Mouse (Mus musculus) kidney, postnatal 0 days (tissue): ENCODE measurements around the gene Lgr6. TPM values are rescaled to one million over a fixed set of nuclear protein-coding genes. Genes with fewer than 3 reads are reported as not detected.
"Not testable (repeated sequence)": the region's sequence is repeated elsewhere in the genome, so short reads cannot be mapped to it uniquely, and the experiment has no call there.

Source experiments
- ATAC-seq: fragments of 200-750 bp; cut with Nextera tagmentation; replicated peaks from 2 replicates; pipeline ENCODE4 v1.8.0; 2017; ENCODE audit warnings: low read depth, moderate number of reproducible peaks, moderate TSS enrichment, moderate library complexity; ENCODE audit not compliant: low FRiP score
- DNase-seq: peaks from one replicate; pipeline ENCODE4 v3.0.0-alpha.2; 2016; ENCODE audit warnings: low spot score
- H3K27ac ChIP-seq: fragments of 300-500 bp; sonication (generic); 2 replicates; pipeline ENCODE4 v1.5.1; 2014; ENCODE audit warnings: mild to moderate bottlenecking
- H3K27me3 ChIP-seq: fragments of 300-500 bp; sonication (generic); 2 replicates; pipeline ENCODE4 v1.6.1; 2014; ENCODE audit warnings: low read length, mixed read lengths; ENCODE audit not compliant: insufficient read depth
- H3K36me3 ChIP-seq: fragments of 300-500 bp; sonication (generic); 2 replicates; pipeline ENCODE4 v1.6.1; 2014; ENCODE audit warnings: low read length, mixed read lengths; ENCODE audit not compliant: insufficient read depth
- H3K4me1 ChIP-seq: fragments of 300-500 bp; sonication (generic); replicated peaks from 2 replicates; pipeline ENCODE4 v1.6.1; 2014; ENCODE audit warnings: antibody characterized with exemption, low read length, mixed read lengths; ENCODE audit not compliant: insufficient read depth
- H3K4me2 ChIP-seq: fragments of 300-500 bp; sonication (generic); 2 replicates; pipeline ENCODE4 v1.6.1; 2014; ENCODE audit warnings: mild to moderate bottlenecking, low read length, moderate library complexity, mixed read lengths
- H3K4me3 ChIP-seq: fragments of 300-500 bp; sonication (generic); replicated peaks from 2 replicates; pipeline ENCODE4 v1.5.1; 2014; ENCODE audit warnings: low read depth, low read length
- H3K9ac ChIP-seq: fragments of 300-500 bp; sonication (generic); 2 replicates; pipeline ENCODE4 v1.6.1; 2014; ENCODE audit warnings: low read depth, low read length
- H3K9me3 ChIP-seq: fragments of 300-500 bp; sonication (generic); replicated peaks from 2 replicates; pipeline ENCODE4 v1.6.1; 2016; ENCODE audit warnings: low read length, inconsistent platforms, mixed read lengths
- CTCF ChIP-seq: IDR thresholded peaks from 2 replicates; pipeline ENCODE4 v1.5.1; 2016; ENCODE audit warnings: antibody characterized with exemption, low read depth, mild to moderate bottlenecking, moderate library complexity
- WGBS: fragments of 180-500 bp; shearing (Covaris S2); extraction: QIAGEN DNeasy Blood & Tissue Kit; methylation state at CpG from one replicate; pipeline ENCODE4 v1.1.7; 2014; 5-methylcytosine and 5-hydroxymethylcytosine counted together
- polyA plus RNA-seq: library from polyadenylated mRNA; unstranded; fragments of >200 nt; fragmentation: Nextera tagmentation; extraction: Ambion mirVana; gene quantifications from 2 replicates; pipeline ENCODE4 v1.2.1, GENCODE M21; 2015

The Lgr6 gene
- polyA plus RNA-seq, 1 experiment from 2014 or later, result 0.83 TPM

DNA sequence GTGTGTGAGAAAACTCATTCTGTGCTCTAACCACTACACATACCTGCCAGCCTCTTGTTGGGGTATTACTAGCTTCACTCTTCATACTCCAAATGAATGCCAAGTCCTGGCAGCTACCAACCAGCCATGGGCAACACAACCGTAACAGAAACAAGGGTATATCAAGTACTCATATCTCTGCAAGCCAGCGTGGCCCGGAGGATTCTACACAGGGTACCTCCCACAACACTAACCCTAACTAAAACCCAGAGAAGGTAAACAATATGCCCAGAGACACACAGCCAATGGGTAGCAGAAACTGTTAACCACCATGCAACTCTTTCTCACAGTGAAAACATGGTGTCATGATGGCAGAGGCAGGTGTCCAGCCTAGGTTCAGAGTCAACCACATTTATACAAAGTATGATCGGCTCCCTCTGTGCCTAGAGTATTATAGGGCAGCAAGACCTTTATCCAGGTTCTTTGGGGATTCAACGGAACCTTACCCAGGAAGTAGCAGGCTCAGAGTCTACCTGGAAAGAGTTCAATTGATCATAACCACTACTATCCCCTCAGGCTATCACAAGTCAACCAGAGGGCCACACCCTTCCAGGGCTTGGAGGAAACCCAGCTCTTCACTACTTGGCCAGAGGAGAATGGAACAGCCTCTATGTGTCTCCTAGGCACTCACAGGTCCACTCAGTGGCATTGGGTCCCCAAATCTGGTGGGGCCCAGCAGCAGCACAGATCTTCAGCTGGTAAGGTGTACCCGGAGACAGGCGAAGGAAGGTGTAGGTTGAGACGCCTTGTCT is 19.7 kb upstream of the Lgr6 start:
- no peak overlapping the region for H3K9ac ChIP-seq
- no peak overlapping the region for H3K4me2 ChIP-seq
- H3K36me3 ChIP-seq, result no peaks in the 10 kb centered on the region
- ATAC-seq (no peak), DNase-seq (no peak)
- H3K27ac ChIP-seq, result no peak overlapping the region
- 91% methylated on average over 8 of the region's 8 CpGs for WGBS
- H3K4me1 ChIP-seq, result peaks cover 16% of the 10 kb centered on the region; the same call in 1 of the 2 replicates
- no peaks in the 10 kb centered on the region for H3K27me3 ChIP-seq
- TF ChIP-seq CTCF, result no peak
- no peaks in the 10 kb centered on the region for H3K9me3 ChIP-seq
- H3K4me3 ChIP-seq, result no peak overlapping the region

DNA sequence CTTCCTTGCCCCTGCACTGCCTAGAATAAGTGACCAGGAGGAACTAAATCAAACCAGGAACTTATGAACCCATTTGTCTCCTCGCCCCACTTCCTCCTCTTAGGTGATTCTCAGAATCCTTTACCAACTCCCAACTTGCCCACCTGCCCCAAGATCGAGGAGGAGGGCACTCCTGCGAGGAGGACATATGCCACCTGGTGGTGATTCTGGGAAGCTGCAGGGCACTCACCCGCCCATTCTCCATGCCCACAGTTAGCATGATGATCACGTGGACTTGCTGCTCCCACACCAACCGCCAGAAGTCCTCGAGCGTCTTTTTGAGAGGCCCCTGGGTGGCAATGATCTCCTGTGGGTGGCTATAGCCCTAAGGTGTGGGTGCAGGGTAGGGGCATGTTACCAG is 7.6 kb upstream of the Lgr6 start:
- Histone ChIP-seq H3K27ac (no peak overlapping the region), H3K4me1 (peaks cover 3% of the 10 kb centered on the region; the same call in 1 of the 2 replicates), H3K27me3 (no peaks in the 10 kb centered on the region), H3K9ac (no peak overlapping the region), H3K9me3 (no peaks in the 10 kb centered on the region), H3K4me3 (no peak overlapping the region), H3K36me3 (no peaks in the 10 kb centered on the region), H3K4me2 (no peak overlapping the region)
- DNase-seq (peak; percentile 62), ATAC-seq (no peak)
- TF ChIP-seq CTCF, result peak; percentile 89
- WGBS, result 8% methylated on average over 8 of the region's 8 CpGs

DNA sequence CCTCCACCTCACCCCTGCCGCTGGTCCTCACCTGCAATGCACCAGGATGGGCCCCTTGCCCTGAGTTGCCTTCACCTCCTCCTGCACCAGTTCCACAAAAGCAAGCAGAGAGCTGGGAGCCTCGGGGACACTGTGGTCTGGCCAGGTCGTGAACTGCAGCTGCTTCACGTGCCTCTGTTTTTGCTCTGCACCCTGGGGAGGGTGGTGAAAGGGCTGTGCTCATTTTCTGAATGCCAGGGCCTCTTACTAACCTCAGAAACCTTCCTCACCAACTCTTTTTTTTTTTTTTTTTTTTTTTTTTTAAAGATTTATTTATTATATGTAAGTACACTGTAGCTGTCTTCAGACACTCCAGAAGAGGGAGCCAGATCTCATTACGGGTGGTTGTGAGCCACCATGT is 6.2 kb upstream of the Lgr6 start:
- not testable (repeated sequence) for H3K4me1 ChIP-seq, H3K9me3 ChIP-seq, H3K4me3 ChIP-seq, H3K27ac ChIP-seq, H3K36me3 ChIP-seq, H3K4me2 ChIP-seq, ATAC-seq, H3K9ac ChIP-seq, DNase-seq, H3K27me3 ChIP-seq
- WGBS, result 61% methylated on average over 4 of the region's 5 CpGs

DNA sequence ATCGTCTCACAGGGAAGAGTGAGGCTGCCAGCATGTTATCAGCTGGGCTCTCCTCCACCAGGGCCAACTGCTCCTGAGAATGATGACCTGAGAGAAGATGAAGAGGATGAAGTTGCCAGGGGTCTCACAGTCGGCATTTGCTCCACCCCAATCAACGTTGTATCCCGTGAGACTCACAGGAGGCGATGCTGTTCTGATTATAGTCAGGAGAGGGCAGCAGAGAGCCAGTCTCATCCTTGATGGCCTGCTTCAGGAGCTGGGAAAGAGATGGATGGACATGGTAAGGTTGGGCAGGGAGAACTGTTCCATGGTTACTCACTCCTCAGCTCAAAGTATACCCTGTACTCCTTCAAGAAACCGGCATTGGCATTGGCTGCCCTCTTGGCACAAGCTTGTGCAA is 5.0 kb upstream of the Lgr6 start:
- Histone ChIP-seq H3K4me1 (peaks cover 8% of the 10 kb centered on the region; the same call in 1 of the 2 replicates), H3K36me3 (no peaks in the 10 kb centered on the region), H3K4me3 (no peak overlapping the region), H3K9me3 (no peaks in the 10 kb centered on the region), H3K27ac (no peak overlapping the region), H3K9ac (no peak overlapping the region), H3K4me2 (no peak overlapping the region), H3K27me3 (peaks cover 2% of the 10 kb centered on the region; the same call in 1 of the 2 replicates)
- peak; percentile 75 for DNase-seq
- WGBS, result 15% methylated on average over 6 of the region's 6 CpGs
- TF ChIP-seq CTCF, result peak; percentile 94
- no peak for ATAC-seq

DNA sequence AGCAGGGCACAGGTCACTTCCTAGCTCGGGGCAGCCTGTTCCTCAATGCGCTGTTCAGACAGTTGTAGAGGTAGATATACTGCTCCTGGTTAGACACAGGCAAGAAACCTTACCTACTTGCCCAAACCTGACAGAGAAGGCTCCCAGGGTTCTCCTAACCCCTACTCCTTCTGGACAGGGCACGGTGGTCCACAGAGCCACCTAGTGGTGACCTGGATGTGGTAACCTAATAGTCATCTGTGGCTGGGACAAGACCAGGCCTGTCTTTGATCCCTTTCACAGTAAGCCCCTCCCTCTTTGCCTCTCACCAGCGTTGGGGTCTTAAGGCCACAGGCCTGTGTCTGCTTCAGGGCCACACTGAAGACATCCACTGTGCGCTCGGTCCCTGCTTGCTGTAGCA is 3.5 kb upstream of the Lgr6 start:
- peaks cover 12% of the 10 kb centered on the region; the same call in 1 of the 2 replicates for H3K4me1 ChIP-seq
- H3K36me3 ChIP-seq, result no peaks in the 10 kb centered on the region
- no peak overlapping the region for H3K4me2 ChIP-seq
- DNase-seq (peak; percentile 72), ATAC-seq (no peak)
- H3K4me3 ChIP-seq, result no peak overlapping the region
- H3K9ac ChIP-seq, result no peak overlapping the region
- peaks cover 16% of the 10 kb centered on the region for H3K27me3 ChIP-seq
- no peak overlapping the region for H3K27ac ChIP-seq
- TF ChIP-seq CTCF, result peak; percentile 77
- H3K9me3 ChIP-seq, result no peaks in the 10 kb centered on the region
- 41% methylated on average over 6 of the region's 6 CpGs for WGBS

DNA sequence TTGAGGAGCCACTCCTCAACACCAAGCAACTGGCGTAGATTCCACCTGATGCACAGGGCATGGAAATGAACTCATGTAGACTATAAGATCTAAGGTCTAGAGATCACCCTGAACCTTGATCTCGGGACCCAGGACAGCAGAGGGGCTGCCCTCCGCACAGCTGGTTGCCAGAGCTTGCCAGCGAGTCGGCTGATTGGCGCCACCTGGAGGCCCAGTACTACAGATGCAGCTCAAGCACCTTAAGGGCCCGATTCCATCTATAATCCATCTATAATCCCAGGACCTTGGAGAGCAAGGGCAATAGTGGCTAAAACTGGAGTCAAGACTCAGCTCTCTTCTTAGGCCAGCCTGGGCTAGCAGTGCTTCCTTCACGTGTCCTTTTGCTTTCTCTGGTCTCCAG is 875 bp upstream of the Lgr6 start:
- peak; percentile 90 for TF ChIP-seq CTCF
- H3K36me3 ChIP-seq, result no peaks in the 10 kb centered on the region
- no peak overlapping the region for H3K27ac ChIP-seq
- no peaks in the 10 kb centered on the region for H3K9me3 ChIP-seq
- no peak overlapping the region for H3K4me3 ChIP-seq
- H3K4me1 ChIP-seq, result peaks cover 9% of the 10 kb centered on the region; the same call in 1 of the 2 replicates
- H3K27me3 ChIP-seq, result peaks cover 19% of the 10 kb centered on the region
- ATAC-seq (peak; percentile 38; the same call in 1 of the 2 replicates), DNase-seq (peak; percentile 85)
- WGBS, result 3% methylated on average over 8 of the region's 8 CpGs
- peak overlapping the region; percentile 69; the same call in 1 of the 2 replicates for H3K4me2 ChIP-seq
- no peak overlapping the region for H3K9ac ChIP-seq
